7 mouse cellular contexts compared by ENCODE assay signal in genomic region chr5:118154839-118155564, GRCm38 (mm10). TPM values are rescaled to one million over a fixed set of nuclear protein-coding genes. Genes with fewer than 3 reads are reported as not detected.
DNase-seq lines count a peak whose midpoint lies in the region; ATAC-seq lines count a peak whose summit lies in the region.

Gene Fbxw8 (minus strand): TSS chr5:118155464.

- H3K4me3 ChIP-seq in embryonic facial prominence, embryonic 11.5 days (ENCODE audit: low read depth, low read length): peak within 1 kb of the TSS; percentile 95
- H3K4me3 ChIP-seq in limb, embryonic 10.5 days: peak within 1 kb of the TSS; percentile 83
- peak within 1 kb of the TSS; percentile 79 for H3K4me3 ChIP-seq in midbrain, embryonic 13.5 days (replicated peaks)

- H3K36me3 ChIP-seq in embryonic facial prominence, embryonic 11.5 days (replicated peaks; ENCODE audit: control insufficient read depth, insufficient read depth, low read depth, low read length): no peaks in the 10 kb centered on the region
- H3K36me3 ChIP-seq in limb, embryonic 10.5 days: peaks cover 33% of the 10 kb centered on the region
- peaks cover 14% of the 10 kb centered on the region for H3K36me3 ChIP-seq in midbrain, embryonic 13.5 days

- H3K27ac ChIP-seq in embryonic facial prominence, embryonic 11.5 days (replicated peaks; ENCODE audit: low read depth, low read length): no peak within 1 kb of the TSS
- H3K27ac ChIP-seq in limb, embryonic 10.5 days: peak within 1 kb of the TSS; percentile 91
- 0 out of 2 replicates have a peak within 1 kb of the TSS, but pooled peaks have one; percentile 62 for H3K27ac ChIP-seq in midbrain, embryonic 13.5 days

- peak; percentile 87 for ATAC-seq in embryonic facial prominence, embryonic 11.5 days (replicated peaks; ENCODE audit: insufficient number of reproducible peaks, low FRiP score, low TSS enrichment, low read depth)
- peak; percentile 99 for ATAC-seq in granulocyte monocyte progenitor cell, adult 5-6 weeks (replicated peaks; ENCODE audit: poor library complexity, severe bottlenecking)
- peak; percentile 91 for ATAC-seq in midbrain, embryonic 13.5 days

- H3K9ac ChIP-seq in embryonic facial prominence, embryonic 11.5 days (replicated peaks; ENCODE audit: low read length): peak within 1 kb of the TSS; percentile 87
- peak within 1 kb of the TSS; percentile 90 for H3K9ac ChIP-seq in midbrain, embryonic 13.5 days (replicated peaks)

- WGBS in embryonic facial prominence, embryonic 11.5 days: under 1% methylated on average over 60 of the region's 67 CpGs
- WGBS in limb, embryonic 10.5 days: under 1% methylated on average over 67 of the region's 67 CpGs
- WGBS in midbrain, embryonic 13.5 days: 0% methylated on average over 57 of the region's 67 CpGs

- DNase-seq in adrenal gland, postnatal 14 days: peak; percentile 94
- DNase-seq in embryonic facial prominence, embryonic 11.5 days (ENCODE audit: low spot score): peak; percentile 92
- DNase-seq in kidney, adult 11 months: peak; percentile 82
- peak; percentile 96 for DNase-seq in limb, embryonic 10.5 days (ENCODE audit: low spot score)
- DNase-seq in spleen, adult 12 weeks (ENCODE audit: low spot score): peak; percentile 59

- peak within 1 kb of the TSS; percentile 78 for H3K4me2 ChIP-seq in embryonic facial prominence, embryonic 11.5 days (ENCODE audit: low read depth, low read length)
- peak within 1 kb of the TSS; percentile 85 for H3K4me2 ChIP-seq in midbrain, embryonic 13.5 days (replicated peaks)

- H3K9me3 ChIP-seq in embryonic facial prominence, embryonic 11.5 days (replicated peaks; ENCODE audit: control insufficient read depth, low read length): no peaks in the 10 kb centered on the region
- H3K9me3 ChIP-seq in limb, embryonic 10.5 days (replicated peaks): no peaks in the 10 kb centered on the region
- no peaks in the 10 kb centered on the region for H3K9me3 ChIP-seq in midbrain, embryonic 13.5 days

- H3K4me1 ChIP-seq in embryonic facial prominence, embryonic 11.5 days (ENCODE audit: control insufficient read depth, insufficient read depth, low read length): no peaks in the 10 kb centered on the region; the same call in 1 of the 2 replicates
- H3K4me1 ChIP-seq in limb, embryonic 10.5 days: peaks cover 23% of the 10 kb centered on the region
- H3K4me1 ChIP-seq in midbrain, embryonic 13.5 days (replicated peaks): peaks cover 28% of the 10 kb centered on the region

- no peaks in the 10 kb centered on the region for H3K27me3 ChIP-seq in embryonic facial prominence, embryonic 11.5 days (ENCODE audit: control insufficient read depth, insufficient read depth, low read length)
- peaks cover 6% of the 10 kb centered on the region; the same call in 1 of the 2 replicates for H3K27me3 ChIP-seq in limb, embryonic 10.5 days (ENCODE audit: low read depth, poor library complexity, severe bottlenecking)
- peaks cover 3% of the 10 kb centered on the region; the same call in 1 of the 2 replicates for H3K27me3 ChIP-seq in midbrain, embryonic 13.5 days

RNA-seq across cellular contexts. Expression of gene Fbxw8, which starts in this region (rescaled TPM):
- 49.7 and 56.2 TPM in 2 replicates for total RNA-seq in adrenal gland, postnatal 14 days (2021)
- 22.2 and 22.3 TPM in 2 replicates for polyA plus RNA-seq in embryonic facial prominence, embryonic 11.5 days (2014; fragmentation: Nextera tagmentation; extraction: Ambion mirVana)
- total RNA-seq in granulocyte monocyte progenitor cell, adult 5-6 weeks (2014; fragmentation: Nextera tagmentation): 18.8 and 25.5 TPM in 2 replicates
- 22.4 and 25.6 TPM in 2 replicates for total RNA-seq in granulocyte monocyte progenitor cell, adult 5-6 weeks (2017)
- 36.8 and 37.9 TPM in 2 replicates for polyA plus RNA-seq in limb, embryonic 10.5 days (2016; fragmentation: Nextera tagmentation; extraction: Ambion mirVana)
- polyA plus RNA-seq in midbrain, embryonic 13.5 days (2015; fragmentation: Nextera tagmentation; extraction: Ambion mirVana): 22.5 and 25.6 TPM in 2 replicates
